Mouse (Mus musculus) myocyte (in vitro differentiated cells): ENCODE results near the gene Cnot2.

Experiments used
- E2F4 ChIP-seq: IDR thresholded peaks from one replicate; pipeline ENCODE4 v1.6.1; 2011; ENCODE audit warnings: mild to moderate bottlenecking, control low read depth, moderate library complexity; ENCODE audit not compliant: insufficient read depth
- MYOD1 ChIP-seq, 3 experiments: IDR thresholded peaks; one replicate each; pipeline ENCODE4 v1.6.1; 2011; ENCODE audit warnings: control low read depth in 2 of 3, low read depth in 2 of 3, mild to moderate bottlenecking in 2 of 3, moderate library complexity in 1 of 3; ENCODE audit not compliant: insufficient read length in 2 of 3, control insufficient read depth in 1 of 3
- POLR2A ChIP-seq: IDR thresholded peaks from one replicate; pipeline ENCODE4 v1.6.1; 2011; ENCODE audit warnings: low read depth, mild to moderate bottlenecking, control low read depth, moderate library complexity; ENCODE audit not compliant: insufficient read length
- POLR2AphosphoS2 ChIP-seq: IDR thresholded peaks from one replicate; pipeline ENCODE4 v1.6.1; 2011; ENCODE audit warnings: low read depth, control low read depth; ENCODE audit not compliant: insufficient read length
- REST ChIP-seq: IDR thresholded peaks from one replicate; pipeline ENCODE4 v1.6.1; 2011; ENCODE audit warnings: mild to moderate bottlenecking, control low read depth, moderate library complexity; ENCODE audit not compliant: insufficient read depth, insufficient read length
- TCF12 ChIP-seq: IDR thresholded peaks from one replicate; pipeline ENCODE4 v1.6.1; 2011; ENCODE audit warnings: mild to moderate bottlenecking, control low read depth; ENCODE audit not compliant: poor library complexity, insufficient read depth, severe bottlenecking
- TCF3 ChIP-seq: IDR thresholded peaks from one replicate; pipeline ENCODE4 v1.6.1; 2011; ENCODE audit warnings: low read depth, control low read depth; ENCODE audit not compliant: insufficient read length
- USF1 ChIP-seq: IDR thresholded peaks from one replicate; pipeline ENCODE4 v1.6.1; 2011; ENCODE audit warnings: low read depth, mild to moderate bottlenecking, control low read depth, moderate library complexity

- no peak for TF ChIP-seq E2F4
- TF ChIP-seq POLR2A = no peak
- TF ChIP-seq MYOD1 (IDR thresholded peaks at IDR 0.05; ENCODE audit: control insufficient read depth in 1 of 3, insufficient read length in 2 of 3, low read depth in 2 of 3) = no peak
- TF ChIP-seq TCF3 = no peak
- no peak for TF ChIP-seq TCF12
- TF ChIP-seq POLR2AphosphoS2 = no peak
- TF ChIP-seq REST = no peak
- no peak for TF ChIP-seq USF1
These were observed 117.5 kb downstream of the Cnot2 start for GRCm38 (mm10) chr10:116463753-116464345.
